Mouse (Mus musculus): Measurements from ENCODE around the gene Omt2a. TPM values are rescaled to one million over a fixed set of nuclear protein-coding genes. Genes with fewer than 3 reads are reported as not detected.
"Not testable (repeated sequence)": the region's sequence is repeated elsewhere in the genome, so short reads cannot be mapped to it uniquely, and the experiment has no call there.

The Omt2a gene
- polyA plus RNA-seq, 1 experiment from 2014 or later: not detected

- H3K4me2 ChIP-seq; ATAC-seq (ENCODE audit: insufficient read depth, low FRiP score, low read depth); H3K9me3 ChIP-seq; H3K36me3 ChIP-seq; H3K27me3 ChIP-seq (replicated peaks); H3K27ac ChIP-seq; H3K9ac ChIP-seq; H3K4me1 ChIP-seq; H3K4me3 ChIP-seq (replicated peaks): not testable (repeated sequence)
- WGBS: 65% methylated on average over 1 of the region's 1 CpGs
Measured at GRCm38 (mm10) chr9:78293683-78294082, 20.9 kb downstream of the Omt2a start.

GRCm38 (mm10) chr9:78292462-78292861 is 22.1 kb downstream of the Omt2a start:
- not testable (repeated sequence) for H3K9ac ChIP-seq; H3K9me3 ChIP-seq; H3K27me3 ChIP-seq (replicated peaks); H3K27ac ChIP-seq; H3K36me3 ChIP-seq; ATAC-seq (ENCODE audit: insufficient read depth, low FRiP score, low read depth); H3K4me3 ChIP-seq (replicated peaks); H3K4me1 ChIP-seq; H3K4me2 ChIP-seq
- 75% methylated on average over 8 of the region's 8 CpGs for WGBS

- ATAC-seq (ENCODE audit: insufficient read depth, low FRiP score, low read depth): peak; percentile 63; the same call in 1 of the 2 replicates
- 59% methylated on average over 3 of the region's 3 CpGs for WGBS
Measured at GRCm38 (mm10) chr9:78289723-78290122, 24.9 kb downstream of the Omt2a start, which contains the start of gene Gm10639. Gm10639 (plus strand) TSS chr9:78289923.

GRCm38 (mm10) chr9:78289063-78289462 is 25.5 kb downstream of the Omt2a start:
- H3K4me2 ChIP-seq; H3K27me3 ChIP-seq (replicated peaks); ATAC-seq (ENCODE audit: insufficient read depth, low FRiP score, low read depth); H3K9me3 ChIP-seq; H3K36me3 ChIP-seq; H3K9ac ChIP-seq; H3K4me1 ChIP-seq; H3K4me3 ChIP-seq (replicated peaks); H3K27ac ChIP-seq: not testable (repeated sequence)
- 50% methylated on average over 1 of the region's 1 CpGs for WGBS

More at GRCm38 (mm10) chr9:78289723-78290122, 24.9 kb downstream of the Omt2a start, which contains the start of gene Gm10639:
- H3K9ac ChIP-seq; H3K4me3 ChIP-seq (replicated peaks); H3K36me3 ChIP-seq; H3K27ac ChIP-seq; H3K4me1 ChIP-seq; H3K9me3 ChIP-seq; H3K27me3 ChIP-seq (replicated peaks); H3K4me2 ChIP-seq: not testable (repeated sequence)

- not testable (repeated sequence) for H3K4me1 ChIP-seq
Measured at GRCm38 (mm10) chr9:78282002-78282711, 32.4 kb downstream of the Omt2a start.

GRCm38 (mm10) chr9:78270945-78271344 is 43.7 kb downstream of the Omt2a start:
- not testable (repeated sequence) for ATAC-seq (ENCODE audit: insufficient read depth, low FRiP score, low read depth); H3K9ac ChIP-seq; H3K27me3 ChIP-seq (replicated peaks); H3K9me3 ChIP-seq; H3K4me1 ChIP-seq; H3K27ac ChIP-seq; H3K36me3 ChIP-seq; H3K4me2 ChIP-seq; H3K4me3 ChIP-seq (replicated peaks)
- WGBS: 72% methylated on average over 3 of the region's 3 CpGs

More at GRCm38 (mm10) chr9:78282002-78282711, 32.4 kb downstream of the Omt2a start:
- H3K4me2 ChIP-seq; H3K27me3 ChIP-seq (replicated peaks); H3K9me3 ChIP-seq; H3K9ac ChIP-seq; H3K4me3 ChIP-seq (replicated peaks); H3K36me3 ChIP-seq: not testable (repeated sequence)
- peak; percentile 89 for ATAC-seq (ENCODE audit: insufficient read depth, low FRiP score, low read depth)
- WGBS: 68% methylated on average over 4 of the region's 4 CpGs
- H3K27ac ChIP-seq: 0 out of 2 replicates have a peak overlapping the region, but pooled peaks have one; percentile 11

Other genes starting within 250 kb of the Omt2a start
- gene Fbxo9, start 205.7 kb downstream of the Omt2a start, polyA plus RNA-seq (2015; fragmentation: Nextera tagmentation; extraction: Ambion mirVana): 44.1 and 46.1 TPM in 2 replicates
- gene Ick, start 205.6 kb downstream of the Omt2a start, polyA plus RNA-seq (2015; fragmentation: Nextera tagmentation; extraction: Ambion mirVana): 20.8 and 25.9 TPM in 2 replicates
- 433 and 454 TPM in 2 replicates for gene Gsta4, start 132.0 kb downstream of the Omt2a start, polyA plus RNA-seq (2015; fragmentation: Nextera tagmentation; extraction: Ambion mirVana)
- 36.1 and 42.7 TPM in 2 replicates for gene Gsta1, start 84.1 kb downstream of the Omt2a start, polyA plus RNA-seq (2015; fragmentation: Nextera tagmentation; extraction: Ambion mirVana)
- gene Gm3776, start 57.7 kb downstream of the Omt2a start, polyA plus RNA-seq (2015; fragmentation: Nextera tagmentation; extraction: Ambion mirVana): 26.7 and 32.2 TPM in 2 replicates
- gene Gm10639, start 24.9 kb downstream of the Omt2a start, polyA plus RNA-seq (2015; fragmentation: Nextera tagmentation; extraction: Ambion mirVana): 0.42 and 1.0 TPM in 2 replicates
- gene Omt2b, start 12.8 kb upstream of the Omt2a start, polyA plus RNA-seq (2015; fragmentation: Nextera tagmentation; extraction: Ambion mirVana): not detected in 2 replicates
- gene Gsta2, start 41.0 kb upstream of the Omt2a start, polyA plus RNA-seq (2015; fragmentation: Nextera tagmentation; extraction: Ambion mirVana): 9.6 and 11.7 TPM in 2 replicates
- gene Dppa5a, start 53.4 kb upstream of the Omt2a start, polyA plus RNA-seq (2015; fragmentation: Nextera tagmentation; extraction: Ambion mirVana): not detected in 2 replicates
- 0.37 and 0.50 TPM in 2 replicates for gene Ooep, start 63.9 kb upstream of the Omt2a start, polyA plus RNA-seq (2015; fragmentation: Nextera tagmentation; extraction: Ambion mirVana)
- 0.19 and 0.30 TPM in 2 replicates for gene Ddx43, start 81.0 kb upstream of the Omt2a start, polyA plus RNA-seq (2015; fragmentation: Nextera tagmentation; extraction: Ambion mirVana)
- 2.5 and 2.8 TPM in 2 replicates for gene Cgas, start 128.4 kb upstream of the Omt2a start, polyA plus RNA-seq (2015; fragmentation: Nextera tagmentation; extraction: Ambion mirVana)
- 25.6 and 26.1 TPM in 2 replicates for gene Mto1, start 133.4 kb upstream of the Omt2a start, polyA plus RNA-seq (2015; fragmentation: Nextera tagmentation; extraction: Ambion mirVana)
- gene Gm17324, start 134.0 kb upstream of the Omt2a start, polyA plus RNA-seq (2015; fragmentation: Nextera tagmentation; extraction: Ambion mirVana): 1.2 and 1.3 TPM in 2 replicates
- 4,240 and 4,503 TPM in 2 replicates for gene Eef1a1, start 174.4 kb upstream of the Omt2a start, polyA plus RNA-seq (2015; fragmentation: Nextera tagmentation; extraction: Ambion mirVana)